ENCODE assay signal across 29 mouse cellular contexts in genomic region chr1:193790579-193790978, GRCm38 (mm10).
DNase-seq lines count a peak whose midpoint lies in the region; ATAC-seq lines count a peak whose summit lies in the region.
"Had no signal": no experiment of that assay in that cellular context is flagged by ENCODE, and none has a peak within 500 bp of the region (broad histone marks: within the 10 kb centered on the region; RNA-seq: fewer than 3 reads in every experiment).

No protein-coding gene starts in this region.

- no peak overlapping the region for H3K4me2 ChIP-seq in forebrain, embryonic 13.5 days
- no peak overlapping the region for H3K4me2 ChIP-seq in midbrain, embryonic 14.5 days (ENCODE audit: low read length)
- H3K4me2 ChIP-seq in hindbrain, embryonic 16.5 days (ENCODE audit: low read length), result no peak overlapping the region
- H3K4me2 ChIP-seq: embryonic facial prominence, embryonic 13.5 days; heart, embryonic 15.5 days; limb, embryonic 13.5 days; liver, embryonic 12.5 days had no signal

- no peak overlapping the region for H3K4me3 ChIP-seq in forebrain, embryonic 13.5 days
- no peak overlapping the region for H3K4me3 ChIP-seq in forebrain, embryonic 10.5 days
- H3K4me3 ChIP-seq in midbrain, embryonic 14.5 days (replicated peaks; ENCODE audit: low read depth, low read length), result no peak overlapping the region
- H3K4me3 ChIP-seq in midbrain, embryonic 10.5 days, result no peak overlapping the region
- H3K4me3 ChIP-seq in hindbrain, embryonic 16.5 days (ENCODE audit: low read length), result no peak overlapping the region
- H3K4me3 ChIP-seq: embryonic facial prominence, embryonic 13.5 days; heart, embryonic 10.5 days; heart, embryonic 15.5 days; limb, embryonic 13.5 days; liver, embryonic 12.5 days; megakaryocyte, embryonic 14.5 days had no signal

- WGBS in forebrain, embryonic 13.5 days, result 29% methylated on average over 2 of the region's 2 CpGs
- 56% methylated on average over 2 of the region's 2 CpGs for WGBS in forebrain, embryonic 10.5 days
- 56% methylated on average over 2 of the region's 2 CpGs for WGBS in midbrain, embryonic 14.5 days
- 83% methylated on average over 2 of the region's 2 CpGs for WGBS in midbrain, embryonic 10.5 days
- WGBS in hindbrain, embryonic 16.5 days, result 44% methylated on average over 2 of the region's 2 CpGs

- H3K36me3 ChIP-seq in forebrain, embryonic 13.5 days (ENCODE audit: poor library complexity, severe bottlenecking), result no peaks in the 10 kb centered on the region
- no peaks in the 10 kb centered on the region for H3K36me3 ChIP-seq in forebrain, embryonic 10.5 days (replicated peaks)
- no peaks in the 10 kb centered on the region for H3K36me3 ChIP-seq in midbrain, embryonic 14.5 days (ENCODE audit: control insufficient read depth, insufficient read depth, low read length)
- H3K36me3 ChIP-seq in midbrain, embryonic 10.5 days, result no peaks in the 10 kb centered on the region
- H3K36me3 ChIP-seq in hindbrain, embryonic 16.5 days (ENCODE audit: control insufficient read depth, insufficient read depth, low read length), result no peaks in the 10 kb centered on the region
- H3K36me3 ChIP-seq: embryonic facial prominence, embryonic 13.5 days; G1E; heart, embryonic 10.5 days; heart, embryonic 15.5 days; limb, embryonic 13.5 days; liver, embryonic 12.5 days had no signal

- H3K27ac ChIP-seq in forebrain, embryonic 13.5 days, result no peak overlapping the region
- H3K27ac ChIP-seq in forebrain, embryonic 10.5 days, result no peak overlapping the region
- H3K27ac ChIP-seq in midbrain, embryonic 14.5 days (replicated peaks; ENCODE audit: low read depth, low read length), result no peak overlapping the region
- no peak overlapping the region for H3K27ac ChIP-seq in midbrain, embryonic 10.5 days (replicated peaks)
- H3K27ac ChIP-seq in hindbrain, embryonic 16.5 days (ENCODE audit: low read depth, low read length), result no peak overlapping the region; the same call in 1 of the 2 replicates
- H3K27ac ChIP-seq: embryonic facial prominence, embryonic 13.5 days; heart, embryonic 10.5 days; heart, embryonic 15.5 days; limb, embryonic 13.5 days; liver, embryonic 12.5 days had no signal

- DNase-seq in forebrain, embryonic 10.5 days (ENCODE audit: extremely low spot score, low spot score), result no peak
- peak; percentile 8 for DNase-seq in midbrain, embryonic 14.5 days
- DNase-seq in midbrain, embryonic 10.5 days (ENCODE audit: low spot score), result no peak
- peak; percentile 18 for DNase-seq in brain, embryonic 18.5 days (ENCODE audit: low read depth, low spot score)
- no peak for DNase-seq in T-cell, adult 2 months (ENCODE audit: low spot score)
- DNase-seq in cerebellum, postnatal 14 days, result no peak
- DNase-seq: adrenal gland, postnatal 10 days; cerebellum, adult 11-12 months; cerebellum, adult 9-11 months; gastrocnemius, postnatal 25 days; kidney, adult 9 months; kidney, postnatal 10 days; layer of hippocampus, adult 9-11 months; liver, postnatal 0 days; lung, postnatal 4 days; right cerebral cortex, adult 18-20 months; right cerebral cortex, postnatal 4 days; thymus, adult 2 months; thymus, postnatal 36 days had no signal

- H3K27me3 ChIP-seq in forebrain, embryonic 13.5 days, result peaks cover 3% of the 10 kb centered on the region; the same call in 1 of the 2 replicates
- peaks cover 26% of the 10 kb centered on the region for H3K27me3 ChIP-seq in forebrain, embryonic 10.5 days (ENCODE audit: poor library complexity, severe bottlenecking)
- H3K27me3 ChIP-seq in midbrain, embryonic 14.5 days (ENCODE audit: control insufficient read depth, insufficient read depth, low read length), result no peaks in the 10 kb centered on the region
- H3K27me3 ChIP-seq in midbrain, embryonic 10.5 days (ENCODE audit: low read depth, poor library complexity, severe bottlenecking), result peaks cover 6% of the 10 kb centered on the region; the same call in 1 of the 2 replicates
- no peaks in the 10 kb centered on the region for H3K27me3 ChIP-seq in hindbrain, embryonic 16.5 days (replicated peaks; ENCODE audit: control insufficient read depth, insufficient read depth, low read length)
- H3K27me3 ChIP-seq: embryonic facial prominence, embryonic 13.5 days; heart, embryonic 15.5 days; limb, embryonic 13.5 days; liver, embryonic 12.5 days; megakaryocyte, embryonic 14.5 days had no signal

- ATAC-seq in forebrain, embryonic 13.5 days, result peak; percentile 70; the same call in 1 of the 2 replicates
- no peak for ATAC-seq in midbrain, embryonic 14.5 days (ENCODE audit: low FRiP score, low TSS enrichment)
- peak; percentile 70; the same call in 1 of the 2 replicates for ATAC-seq in hindbrain, embryonic 16.5 days
- ATAC-seq: intestine, postnatal 0 days; liver, embryonic 12.5 days; liver, postnatal 0 days had no signal

- peaks cover 14% of the 10 kb centered on the region; the same call in 1 of the 2 replicates for H3K4me1 ChIP-seq in forebrain, embryonic 13.5 days
- H3K4me1 ChIP-seq in forebrain, embryonic 10.5 days, result peaks cover 18% of the 10 kb centered on the region
- H3K4me1 ChIP-seq in midbrain, embryonic 14.5 days (ENCODE audit: control insufficient read depth, insufficient read depth, low read length), result no peaks in the 10 kb centered on the region
- H3K4me1 ChIP-seq in midbrain, embryonic 10.5 days, result peaks cover 7% of the 10 kb centered on the region
- no peaks in the 10 kb centered on the region for H3K4me1 ChIP-seq in hindbrain, embryonic 16.5 days (ENCODE audit: control insufficient read depth, insufficient read depth, low read depth, low read length)
- H3K4me1 ChIP-seq: embryonic facial prominence, embryonic 13.5 days; heart, embryonic 10.5 days; heart, embryonic 15.5 days; limb, embryonic 13.5 days; liver, embryonic 12.5 days; megakaryocyte, embryonic 14.5 days had no signal

- H3K9me3 ChIP-seq in forebrain, embryonic 13.5 days (replicated peaks), result no peaks in the 10 kb centered on the region
- H3K9me3 ChIP-seq in forebrain, embryonic 10.5 days, result no peaks in the 10 kb centered on the region
- no peaks in the 10 kb centered on the region for H3K9me3 ChIP-seq in midbrain, embryonic 14.5 days (ENCODE audit: control insufficient read depth, low read length)
- no peaks in the 10 kb centered on the region for H3K9me3 ChIP-seq in midbrain, embryonic 10.5 days (replicated peaks)
- H3K9me3 ChIP-seq in hindbrain, embryonic 16.5 days (ENCODE audit: control insufficient read depth, low read length), result no peaks in the 10 kb centered on the region
- H3K9me3 ChIP-seq: embryonic facial prominence, embryonic 13.5 days; G1E; heart, embryonic 10.5 days; heart, embryonic 15.5 days; limb, embryonic 13.5 days; liver, embryonic 12.5 days; megakaryocyte, embryonic 14.5 days had no signal

- no peak overlapping the region for H3K9ac ChIP-seq in forebrain, embryonic 13.5 days
- no peak overlapping the region for H3K9ac ChIP-seq in midbrain, embryonic 14.5 days (replicated peaks; ENCODE audit: low read length)
- no peak overlapping the region for H3K9ac ChIP-seq in hindbrain, embryonic 16.5 days (ENCODE audit: low read depth, low read length)
- H3K9ac ChIP-seq: embryonic facial prominence, embryonic 13.5 days; heart, embryonic 15.5 days; limb, embryonic 13.5 days; liver, embryonic 12.5 days; liver, postnatal 0 days had no signal

Comparison
In these comparisons a context has a peak if more than half of its experiments do, and no peak if none do; other contexts are left out.
1. DNase-seq: peak in midbrain, embryonic 14.5 days (single experiment) and brain, embryonic 18.5 days (single experiment); none in forebrain, embryonic 10.5 days (single experiment), midbrain, embryonic 10.5 days (single experiment), T-cell, adult 2 months (single experiment) and cerebellum, postnatal 14 days (0 of 2).